Mouse (Mus musculus) spleen, adult 2 months (tissue): ENCODE data around the gene Sdhc.

Source experiments
- CTCF ChIP-seq: fragments of 200-500 bp; IDR thresholded peaks from 2 replicates; pipeline ENCODE4 v1.5.1; 2011; ENCODE audit warnings: mild to moderate bottlenecking, inconsistent platforms; ENCODE audit not compliant: insufficient read depth, insufficient read length, insufficient replicate concordance; ENCODE audit errors: extremely low read depth
- POLR2A ChIP-seq: fragments of 200-500 bp; IDR thresholded peaks from 2 replicates; pipeline ENCODE4 v1.6.1; 2011; ENCODE audit warnings: low read depth, low read length, inconsistent platforms

GRCm38 (mm10) chr1:171164258-171164657 is 13.9 kb upstream of the Sdhc start:
- TF ChIP-seq POLR2A, result no peak
- no peak for TF ChIP-seq CTCF
